Mouse (Mus musculus) embryo, embryonic 11 days (tissue): ENCODE measurements at regions not wholly inside any gene's neighbourhood (a gene's known extent, or its start where the extent isn't known, plus 50 kb on each side); places are given as distances from the start of the nearest gene placed in this dataset.

Experiments used
- DNase-seq: peaks from one replicate; pipeline ENCODE4 v3.0.0-alpha.2; 2015

- DNase-seq = no peak
Measured at GRCm38 (mm10) chr14:80249882-80250281, 266.0 kb downstream of the Olfm4 start.

GRCm38 (mm10) chr14:80257086-80257485 is 273.2 kb downstream of the Olfm4 start:
- peak; percentile 67 for DNase-seq

- no peak for DNase-seq
Measured at GRCm38 (mm10) chr14:80263173-80263572, 279.3 kb downstream of the Olfm4 start.

- DNase-seq = no peak
Measured at GRCm38 (mm10) chr14:80265081-80265480, 281.2 kb downstream of the Olfm4 start.

- peak; percentile 89 for DNase-seq
Measured at GRCm38 (mm10) chr14:80269179-80269951, 285.5 kb downstream of the Olfm4 start.

- DNase-seq = no peak
Measured at GRCm38 (mm10) chr14:80270063-80270462, 286.2 kb downstream of the Olfm4 start.

- DNase-seq = no peak
Measured at GRCm38 (mm10) chr14:80280188-80280587, 296.3 kb downstream of the Olfm4 start.

GRCm38 (mm10) chr14:80283726-80284125 is 299.8 kb downstream of the Olfm4 start:
- DNase-seq = no peak

- DNase-seq = no peak
Measured at GRCm38 (mm10) chr14:80291360-80291759, 307.5 kb downstream of the Olfm4 start.

GRCm38 (mm10) chr14:80293378-80293777 is 309.5 kb downstream of the Olfm4 start:
- no peak for DNase-seq

GRCm38 (mm10) chr14:80329651-80330050 is 345.8 kb downstream of the Olfm4 start:
- peak; percentile 28 for DNase-seq

GRCm38 (mm10) chr14:80362024-80362622 is 378.2 kb downstream of the Olfm4 start:
- DNase-seq = peak; percentile 10

- no peak for DNase-seq
Measured at GRCm38 (mm10) chr14:80369448-80370153, 385.7 kb downstream of the Olfm4 start.

GRCm38 (mm10) chr14:80374290-80374689 is 390.4 kb downstream of the Olfm4 start:
- no peak for DNase-seq

- DNase-seq = no peak
Measured at GRCm38 (mm10) chr14:80377064-80377463, 393.2 kb downstream of the Olfm4 start.

- no peak for DNase-seq
Measured at GRCm38 (mm10) chr14:80391418-80391817, 407.5 kb downstream of the Olfm4 start.

GRCm38 (mm10) chr14:80408317-80408716 is 424.4 kb downstream of the Olfm4 start:
- no peak for DNase-seq

GRCm38 (mm10) chr14:80418810-80419325 is 435.0 kb downstream of the Olfm4 start:
- DNase-seq = no peak

- DNase-seq = no peak
Measured at GRCm38 (mm10) chr14:80443820-80444219, 459.9 kb downstream of the Olfm4 start.

GRCm38 (mm10) chr14:80471470-80471869 is 487.6 kb downstream of the Olfm4 start:
- no peak for DNase-seq

- no peak for DNase-seq
Measured at GRCm38 (mm10) chr14:80479918-80480317, 496.0 kb downstream of the Olfm4 start.

- no peak for DNase-seq
Measured at GRCm38 (mm10) chr14:80482771-80483170, 498.9 kb downstream of the Olfm4 start.

- DNase-seq = no peak
Measured at GRCm38 (mm10) chr14:80484256-80484655, 500.4 kb downstream of the Olfm4 start.

- no peak for DNase-seq
Measured at GRCm38 (mm10) chr14:80485149-80485548, 501.3 kb downstream of the Olfm4 start.
